Mouse (Mus musculus) limb, embryonic 15.5 days (tissue): Measurements from ENCODE around the gene Ppp1r3g. TPM values are rescaled to one million over a fixed set of nuclear protein-coding genes. Genes with fewer than 3 reads are reported as not detected.
A peak's percentile ranks its signal among the peaks of the same experiment; 100 is the strongest.
"Not testable (repeated sequence)": the region's sequence is repeated elsewhere in the genome, so short reads cannot be mapped to it uniquely, and the experiment has no call there.

ENCODE experiments used
- ATAC-seq: fragments of 200-750 bp; cut with Nextera tagmentation; 2 replicates; pipeline ENCODE4 v1.8.0; 2017; ENCODE audit warnings: low read depth, moderate TSS enrichment; ENCODE audit not compliant: insufficient number of reproducible peaks, low FRiP score, low TSS enrichment
- H3K27ac ChIP-seq: fragments of 300-500 bp; sonication (generic); 2 replicates; pipeline ENCODE4 v1.5.1; 2015; ENCODE audit warnings: moderate library complexity, mild to moderate bottlenecking, inconsistent platforms
- H3K27me3 ChIP-seq: fragments of 300-500 bp; sonication (generic); 2 replicates; pipeline ENCODE4 v1.6.1; 2015; ENCODE audit warnings: inconsistent platforms
- H3K36me3 ChIP-seq: fragments of 300-500 bp; sonication (generic); 2 replicates; pipeline ENCODE4 v1.6.1; 2015; ENCODE audit warnings: inconsistent platforms
- H3K4me1 ChIP-seq: fragments of 300-500 bp; sonication (generic); 2 replicates; pipeline ENCODE4 v1.6.1; 2015; ENCODE audit warnings: inconsistent platforms
- H3K4me2 ChIP-seq: fragments of 300-500 bp; sonication (generic); 2 replicates; pipeline ENCODE4 v1.6.1; 2015; ENCODE audit warnings: mild to moderate bottlenecking, inconsistent platforms
- H3K4me3 ChIP-seq: fragments of 300-500 bp; sonication (generic); 2 replicates; pipeline ENCODE4 v1.5.1; 2015; ENCODE audit warnings: mild to moderate bottlenecking, inconsistent platforms
- H3K9ac ChIP-seq: fragments of 300-500 bp; sonication (generic); 2 replicates; pipeline ENCODE4 v1.6.1; 2015; ENCODE audit warnings: inconsistent platforms
- H3K9me3 ChIP-seq: fragments of 300-500 bp; sonication (generic); 2 replicates; pipeline ENCODE4 v1.6.1; 2016; ENCODE audit warnings: inconsistent platforms
- WGBS: fragments of 180-500 bp; shearing (Covaris S2); methylation state at CpG from one replicate; pipeline ENCODE4 v1.1.7; 2015; 5-methylcytosine and 5-hydroxymethylcytosine counted together
- polyA plus RNA-seq: library from polyadenylated mRNA; unstranded; fragments of >200 nt; fragmentation: Nextera tagmentation; extraction: Ambion mirVana; gene quantifications from 2 replicates; pipeline ENCODE4 v1.2.1, GENCODE M21; 2015

Gene Ppp1r3g
- polyA plus RNA-seq, 1 experiment from 2014 or later: 3.2 TPM

- H3K36me3 ChIP-seq: no peaks in the 10 kb centered on the region
- WGBS: under 1% methylated on average over 38 of the region's 38 CpGs
- peaks cover 14% of the 10 kb centered on the region; the same call in 1 of the 2 replicates for H3K27me3 ChIP-seq
- peak overlapping the region; percentile 50 for H3K9ac ChIP-seq
- peak overlapping the region; percentile 61 for H3K4me3 ChIP-seq
- no peaks in the 10 kb centered on the region for H3K9me3 ChIP-seq
- peak overlapping the region; percentile 65; the same call in 1 of the 2 replicates for H3K27ac ChIP-seq
- H3K4me2 ChIP-seq: peak overlapping the region; percentile 100
- peaks cover 24% of the 10 kb centered on the region for H3K4me1 ChIP-seq
- ATAC-seq: peak; percentile 44; the same call in 1 of the 2 replicates
Measured at GRCm38 (mm10) chr13:35968131-35968718, 9.6 kb downstream of the Ppp1r3g start.

- Histone ChIP-seq H3K4me1 (peaks cover 24% of the 10 kb centered on the region), H3K27ac (0 out of 2 replicates have a peak overlapping the region, but pooled peaks have one; percentile 65), H3K9ac (peak overlapping the region; percentile 50), H3K4me2 (peak overlapping the region; percentile 100), H3K9me3 (no peaks in the 10 kb centered on the region), H3K4me3 (peak overlapping the region; percentile 61), H3K27me3 (peaks cover 14% of the 10 kb centered on the region; the same call in 1 of the 2 replicates), H3K36me3 (no peaks in the 10 kb centered on the region)
- under 1% methylated on average over 57 of the region's 57 CpGs for WGBS
- peak; percentile 74 for ATAC-seq
Measured at GRCm38 (mm10) chr13:35968719-35969430, 10.2 kb downstream of the Ppp1r3g start.

GRCm38 (mm10) chr13:35969431-35969721, 10.7 kb downstream of the Ppp1r3g start:
- H3K4me3 ChIP-seq: peak overlapping the region; percentile 61
- peaks cover 24% of the 10 kb centered on the region for H3K4me1 ChIP-seq
- H3K9ac ChIP-seq: peak overlapping the region; percentile 50
- 0 out of 2 replicates have a peak, but pooled peaks have one; percentile 14 for ATAC-seq
- WGBS: 0% methylated on average over 18 of the region's 18 CpGs
- H3K9me3 ChIP-seq: no peaks in the 10 kb centered on the region
- H3K27me3 ChIP-seq: peaks cover 14% of the 10 kb centered on the region; the same call in 1 of the 2 replicates
- peak overlapping the region; percentile 100 for H3K4me2 ChIP-seq
- H3K27ac ChIP-seq: no peak overlapping the region
- H3K36me3 ChIP-seq: no peaks in the 10 kb centered on the region

- peaks cover 14% of the 10 kb centered on the region; the same call in 1 of the 2 replicates for H3K27me3 ChIP-seq
- H3K9ac ChIP-seq: no peak overlapping the region
- H3K4me1 ChIP-seq: peaks cover 24% of the 10 kb centered on the region
- no peaks in the 10 kb centered on the region for H3K36me3 ChIP-seq
- H3K9me3 ChIP-seq: no peaks in the 10 kb centered on the region
- WGBS: 31% methylated on average over 9 of the region's 9 CpGs
- ATAC-seq: no peak
- H3K4me3 ChIP-seq: peak overlapping the region; percentile 61
- H3K27ac ChIP-seq: no peak overlapping the region
- H3K4me2 ChIP-seq: peak overlapping the region; percentile 100
Measured at GRCm38 (mm10) chr13:35969829-35970228, 11.2 kb downstream of the Ppp1r3g start.

GRCm38 (mm10) chr13:35976912-35977311, 18.3 kb downstream of the Ppp1r3g start:
- Histone ChIP-seq H3K4me2 (no peak overlapping the region), H3K36me3 (peaks cover 21% of the 10 kb centered on the region; the same call in 1 of the 2 replicates), H3K27ac (no peak overlapping the region), H3K9ac (no peak overlapping the region), H3K27me3 (no peaks in the 10 kb centered on the region), H3K9me3 (no peaks in the 10 kb centered on the region), H3K4me3 (no peak overlapping the region), H3K4me1 (no peaks in the 10 kb centered on the region)
- no peak for ATAC-seq
- 80% methylated on average over 7 of the region's 7 CpGs for WGBS

GRCm38 (mm10) chr13:35980471-35980870, 21.8 kb downstream of the Ppp1r3g start:
- Histone ChIP-seq H3K27me3 (no peaks in the 10 kb centered on the region), H3K9ac (no peak overlapping the region), H3K27ac (no peak overlapping the region), H3K4me2 (no peak overlapping the region), H3K4me1 (no peaks in the 10 kb centered on the region), H3K9me3 (no peaks in the 10 kb centered on the region), H3K4me3 (no peak overlapping the region), H3K36me3 (peaks cover 21% of the 10 kb centered on the region; the same call in 1 of the 2 replicates)
- WGBS: 80% methylated on average over 4 of the region's 4 CpGs
- no peak for ATAC-seq

- no peak overlapping the region for H3K4me2 ChIP-seq
- no peak overlapping the region for H3K27ac ChIP-seq
- H3K9me3 ChIP-seq: no peaks in the 10 kb centered on the region
- H3K9ac ChIP-seq: no peak overlapping the region
- H3K27me3 ChIP-seq: no peaks in the 10 kb centered on the region
- peaks cover 14% of the 10 kb centered on the region; the same call in 1 of the 2 replicates for H3K36me3 ChIP-seq
- 84% methylated on average over 6 of the region's 6 CpGs for WGBS
- no peak overlapping the region for H3K4me3 ChIP-seq
- no peaks in the 10 kb centered on the region for H3K4me1 ChIP-seq
- no peak for ATAC-seq
Measured at GRCm38 (mm10) chr13:35982985-35983384, 24.3 kb downstream of the Ppp1r3g start.

GRCm38 (mm10) chr13:35989329-35989728, 30.7 kb downstream of the Ppp1r3g start:
- peaks cover 7% of the 10 kb centered on the region; the same call in 1 of the 2 replicates for H3K4me1 ChIP-seq
- no peak overlapping the region for H3K4me3 ChIP-seq
- H3K4me2 ChIP-seq: no peak overlapping the region
- no peak overlapping the region for H3K9ac ChIP-seq
- no peak for ATAC-seq
- WGBS: 55% methylated on average over 3 of the region's 3 CpGs
- H3K9me3 ChIP-seq: no peaks in the 10 kb centered on the region
- H3K27me3 ChIP-seq: no peaks in the 10 kb centered on the region
- H3K27ac ChIP-seq: no peak overlapping the region
- H3K36me3 ChIP-seq: no peaks in the 10 kb centered on the region

GRCm38 (mm10) chr13:35991185-35991584, 32.5 kb downstream of the Ppp1r3g start:
- H3K4me2 ChIP-seq, ATAC-seq, H3K9ac ChIP-seq, H3K4me3 ChIP-seq, H3K9me3 ChIP-seq, H3K36me3 ChIP-seq, H3K4me1 ChIP-seq, H3K27ac ChIP-seq, H3K27me3 ChIP-seq: not testable (repeated sequence)
- WGBS: 97% methylated on average over 21 of the region's 21 CpGs

- 0 out of 2 replicates have a peak, but pooled peaks cover 5% of the 10 kb centered on the region for H3K4me1 ChIP-seq
- no peak overlapping the region for H3K4me3 ChIP-seq
- H3K9ac ChIP-seq: no peak overlapping the region
- H3K27me3 ChIP-seq: no peaks in the 10 kb centered on the region
- H3K27ac ChIP-seq: no peak overlapping the region
- no peak for ATAC-seq
- H3K4me2 ChIP-seq: no peak overlapping the region
- no peaks in the 10 kb centered on the region for H3K36me3 ChIP-seq
- H3K9me3 ChIP-seq: no peaks in the 10 kb centered on the region
- 54% methylated on average over 8 of the region's 8 CpGs for WGBS
Measured at GRCm38 (mm10) chr13:35994067-35994466, 35.4 kb downstream of the Ppp1r3g start.

GRCm38 (mm10) chr13:35995231-35995630, 36.6 kb downstream of the Ppp1r3g start:
- Histone ChIP-seq H3K27me3 (no peaks in the 10 kb centered on the region), H3K27ac (no peak overlapping the region), H3K9ac (no peak overlapping the region), H3K4me3 (no peak overlapping the region), H3K36me3 (no peaks in the 10 kb centered on the region), H3K4me1 (0 out of 2 replicates have a peak, but pooled peaks cover 5% of the 10 kb centered on the region), H3K4me2 (no peak overlapping the region), H3K9me3 (no peaks in the 10 kb centered on the region)
- 84% methylated on average over 3 of the region's 3 CpGs for WGBS
- ATAC-seq: no peak
